ENCODE assay signal across 8 mouse cellular contexts in genomic region chr15:79107966-79108365, GRCm38 (mm10). TPM values are rescaled to one million over a fixed set of nuclear protein-coding genes. Genes with fewer than 3 reads are reported as not detected.
A peak's percentile ranks its signal among the peaks of the same experiment; 100 is the strongest.
DNase-seq lines count a peak whose midpoint lies in the region; ATAC-seq lines count a peak whose summit lies in the region.

No protein-coding gene starts in this region.

- no peak for ATAC-seq in heart, embryonic 16.5 days (replicated peaks; ENCODE audit: extremely low read depth, insufficient read depth, low FRiP score)
- no peak for ATAC-seq in midbrain, embryonic 11.5 days (ENCODE audit: low FRiP score)

- 24% methylated on average over 7 of the region's 7 CpGs for WGBS in heart, embryonic 16.5 days
- 19% methylated on average over 7 of the region's 7 CpGs for WGBS in midbrain, embryonic 11.5 days

- H3K9me3 ChIP-seq in heart, embryonic 16.5 days (replicated peaks; ENCODE audit: control insufficient read depth, low read length): no peaks in the 10 kb centered on the region
- no peaks in the 10 kb centered on the region for H3K9me3 ChIP-seq in midbrain, embryonic 11.5 days (ENCODE audit: control insufficient read depth, low read length)

- no peak for DNase-seq in heart, postnatal 14 days
- peak; percentile 58 for DNase-seq in adipocyte (ENCODE audit: low spot score)
- DNase-seq in forelimb bud, embryonic 11.5 days (ENCODE audit: low read depth, low spot score): peak; percentile 43
- no peak for DNase-seq in midbrain, embryonic 11.5 days (ENCODE audit: low spot score, missing footprints)
- no peak for DNase-seq in gastrocnemius, postnatal 10 days
- no peak for DNase-seq in gastrocnemius, adult 18-20 months (ENCODE audit: low spot score)
- no peak for DNase-seq in kidney, adult 9 months

- peak overlapping the region; percentile 98 for H3K27ac ChIP-seq in heart, embryonic 16.5 days (ENCODE audit: low read length)
- no peak overlapping the region for H3K27ac ChIP-seq in midbrain, embryonic 11.5 days (ENCODE audit: low read depth, low read length)

- intact Hi-C loops in heart, postnatal 14 days (cut with DNase I): no loop called here

- peak overlapping the region; percentile 99 for H3K9ac ChIP-seq in heart, embryonic 16.5 days (ENCODE audit: low read length)
- H3K9ac ChIP-seq in midbrain, embryonic 11.5 days (ENCODE audit: low read length): peak overlapping the region; percentile 90; the same call in 1 of the 2 replicates

- peaks cover 27% of the 10 kb centered on the region for H3K4me1 ChIP-seq in heart, embryonic 16.5 days (ENCODE audit: control insufficient read depth, insufficient read depth, low read length)
- H3K4me1 ChIP-seq in midbrain, embryonic 11.5 days (ENCODE audit: control insufficient read depth, insufficient read depth, low read length): peaks cover 15% of the 10 kb centered on the region

- no peaks in the 10 kb centered on the region for H3K36me3 ChIP-seq in heart, embryonic 16.5 days (ENCODE audit: control insufficient read depth, insufficient read depth)
- H3K36me3 ChIP-seq in midbrain, embryonic 11.5 days (ENCODE audit: control insufficient read depth, insufficient read depth, low read length): no peaks in the 10 kb centered on the region

- H3K27me3 ChIP-seq in heart, embryonic 16.5 days (ENCODE audit: control insufficient read depth, insufficient read depth, low read length): no peaks in the 10 kb centered on the region
- H3K27me3 ChIP-seq in midbrain, embryonic 11.5 days (ENCODE audit: control insufficient read depth, insufficient read depth, low read length): peaks cover 2% of the 10 kb centered on the region; the same call in 1 of the 2 replicates

- peak overlapping the region; percentile 72 for H3K4me2 ChIP-seq in heart, embryonic 16.5 days (ENCODE audit: low read depth, low read length)
- peak overlapping the region; percentile 99 for H3K4me2 ChIP-seq in midbrain, embryonic 11.5 days

- H3K4me3 ChIP-seq in heart, embryonic 16.5 days (ENCODE audit: low read length): peak overlapping the region; percentile 95
- H3K4me3 ChIP-seq in midbrain, embryonic 11.5 days (ENCODE audit: low read depth, low read length): peak overlapping the region; percentile 82; the same call in 1 of the 2 replicates

RNA-seq across cellular contexts. Expression of gene Micall1, which starts 0.7 kb away (rescaled TPM):
- polyA plus RNA-seq in heart, embryonic 16.5 days (2015; fragmentation: Nextera tagmentation; extraction: Ambion mirVana): 21.1 and 23.2 TPM in 2 replicates
- 10 to 100 TPM; 61.2 to 64.9 TPM for total RNA-seq in heart, postnatal 14 days (2021)
- 5.2 and 5.4 TPM in 2 replicates for polyA plus RNA-seq in midbrain, embryonic 11.5 days (2014; fragmentation: Nextera tagmentation; extraction: Ambion mirVana)
- 10 to 100 TPM; 17.4 to 20.4 TPM for total RNA-seq in gastrocnemius, postnatal 10 days (2021)
- 10 to 100 TPM; 10.3 to 10.8 TPM for total RNA-seq in gastrocnemius, adult 18-20 months (2021)

RNA-seq across cellular contexts. Expression of gene Polr2f, which starts 32.8 kb away (rescaled TPM):
- 222 and 262 TPM in 2 replicates for polyA plus RNA-seq in heart, embryonic 16.5 days (2015; fragmentation: Nextera tagmentation; extraction: Ambion mirVana)
- total RNA-seq in heart, postnatal 14 days (2021): 100 to 1,000 TPM; 111 to 116 TPM
- polyA plus RNA-seq in midbrain, embryonic 11.5 days (2014; fragmentation: Nextera tagmentation; extraction: Ambion mirVana): 354 and 362 TPM in 2 replicates
- total RNA-seq in gastrocnemius, postnatal 10 days (2021): 10 to 100 TPM; 73.5 to 80.9 TPM
- 10 to 100 TPM; 69.3 to 76.8 TPM for total RNA-seq in gastrocnemius, adult 18-20 months (2021)

RNA-seq across cellular contexts. Expression of gene Eif3l, which starts 33.0 kb away (rescaled TPM):
- 151 and 161 TPM in 2 replicates for polyA plus RNA-seq in heart, embryonic 16.5 days (2015; fragmentation: Nextera tagmentation; extraction: Ambion mirVana)
- 10 to 100 TPM; 73.8 to 81.1 TPM for total RNA-seq in heart, postnatal 14 days (2021)
- polyA plus RNA-seq in midbrain, embryonic 11.5 days (2014; fragmentation: Nextera tagmentation; extraction: Ambion mirVana): 242 and 251 TPM in 2 replicates
- 10 to 100 TPM; 80.0 to 86.2 TPM for total RNA-seq in gastrocnemius, postnatal 10 days (2021)
- total RNA-seq in gastrocnemius, adult 18-20 months (2021): 10 to 100 TPM; 52.6 to 54.1 TPM

RNA-seq across cellular contexts. Expression of gene 1700088E04Rik, which starts 33.1 kb away (rescaled TPM):
- 11.0 and 12.0 TPM in 2 replicates for polyA plus RNA-seq in heart, embryonic 16.5 days (2015; fragmentation: Nextera tagmentation; extraction: Ambion mirVana)
- 1 to 10 TPM; 1.3 to 2.7 TPM for total RNA-seq in heart, postnatal 14 days (2021)
- polyA plus RNA-seq in midbrain, embryonic 11.5 days (2014; fragmentation: Nextera tagmentation; extraction: Ambion mirVana): 9.5 and 10.2 TPM in 2 replicates
- total RNA-seq in gastrocnemius, postnatal 10 days (2021): 1 to 10 TPM in 1 of 2 experiments, under 1 TPM in 1; 0.54 to 1.1 TPM
- total RNA-seq in gastrocnemius, adult 18-20 months (2021): 1 to 10 TPM; 1.1 to 1.2 TPM

RNA-seq across cellular contexts. Expression of gene Ankrd54, which starts 45.3 kb away (rescaled TPM):
- 28.4 and 28.5 TPM in 2 replicates for polyA plus RNA-seq in heart, embryonic 16.5 days (2015; fragmentation: Nextera tagmentation; extraction: Ambion mirVana)
- 1 to 10 TPM; 8.7 to 9.4 TPM for total RNA-seq in heart, postnatal 14 days (2021)
- 52.7 and 53.5 TPM in 2 replicates for polyA plus RNA-seq in midbrain, embryonic 11.5 days (2014; fragmentation: Nextera tagmentation; extraction: Ambion mirVana)
- 1 to 10 TPM; 6.1 to 8.6 TPM for total RNA-seq in gastrocnemius, postnatal 10 days (2021)
- 1 to 10 TPM; 4.1 to 4.5 TPM for total RNA-seq in gastrocnemius, adult 18-20 months (2021)

Comparison
In these comparisons a context has a peak if more than half of its experiments do, and no peak if none do; other contexts are left out.
1. DNase-seq: peak in adipocyte (single experiment) and forelimb bud, embryonic 11.5 days (single experiment); none in heart, postnatal 14 days (0 of 2), midbrain, embryonic 11.5 days (single experiment), gastrocnemius, postnatal 10 days (single experiment), gastrocnemius, adult 18-20 months (single experiment) and kidney, adult 9 months (single experiment).